Mouse (Mus musculus): ENCODE data around the gene Gm9958. TPM values are rescaled to one million over a fixed set of nuclear protein-coding genes. Genes with fewer than 3 reads are reported as not detected.

Gene Gm9958
- total RNA-seq (2022): under 1 TPM; 0.19 to 0.46 (median 0.31) TPM

GRCm38 (mm10) chr5:90367067-90367303, at the start of gene Gm9958:
Gm9958 (plus strand) TSS chr5:90367204.
- no peak for DNase-seq (ENCODE audit: low spot score in 2 of 2)

- no peak for DNase-seq (ENCODE audit: low spot score in 2 of 2)
Observed at GRCm38 (mm10) chr5:90331071-90331470, 35.9 kb upstream of the Gm9958 start.

GRCm38 (mm10) chr5:90332478-90332877, 34.5 kb upstream of the Gm9958 start:
- DNase-seq (ENCODE audit: low spot score in 2 of 2): no peak

- no peak for DNase-seq (ENCODE audit: low spot score in 2 of 2)
Observed at GRCm38 (mm10) chr5:90338177-90339091, 28.6 kb upstream of the Gm9958 start.

- peak; percentile 63 to 66 for DNase-seq (ENCODE audit: low spot score in 2 of 2)
Observed at GRCm38 (mm10) chr5:90339129-90339952, 27.7 kb upstream of the Gm9958 start.

- no peak for DNase-seq (ENCODE audit: low spot score in 2 of 2)
Observed at GRCm38 (mm10) chr5:90339953-90340343, 27.1 kb upstream of the Gm9958 start.

- DNase-seq (ENCODE audit: low spot score in 2 of 2): no peak
Observed at GRCm38 (mm10) chr5:90340847-90341246, 26.2 kb upstream of the Gm9958 start.

- no peak for DNase-seq (ENCODE audit: low spot score in 2 of 2)
Observed at GRCm38 (mm10) chr5:90346877-90347276, 20.1 kb upstream of the Gm9958 start.

GRCm38 (mm10) chr5:90353552-90354317, 13.3 kb upstream of the Gm9958 start:
- DNase-seq (ENCODE audit: low spot score in 2 of 2): no peak

- DNase-seq (ENCODE audit: low spot score in 2 of 2): no peak
Observed at GRCm38 (mm10) chr5:90355824-90356223, 11.2 kb upstream of the Gm9958 start.

GRCm38 (mm10) chr5:90364526-90364925, 2.5 kb upstream of the Gm9958 start:
- peak; percentile 44 to 63 for DNase-seq (ENCODE audit: low spot score in 2 of 2)

- peak; percentile 10 to 17 for DNase-seq (ENCODE audit: low spot score in 2 of 2)
Observed at GRCm38 (mm10) chr5:90365141-90365951, 1.7 kb upstream of the Gm9958 start.

GRCm38 (mm10) chr5:90366121-90367066, 610 bp upstream of the Gm9958 start, which contains the start of gene Ankrd17:
Ankrd17 (minus strand) TSS chr5:90366577.
- DNase-seq (ENCODE audit: low spot score in 2 of 2): peak; percentile 72 to 80

GRCm38 (mm10) chr5:90370401-90370800, 3.4 kb downstream of the Gm9958 start:
- DNase-seq (ENCODE audit: low spot score in 2 of 2): no peak

GRCm38 (mm10) chr5:90373708-90374107, 6.7 kb downstream of the Gm9958 start:
- no peak for DNase-seq (ENCODE audit: low spot score in 2 of 2)

- DNase-seq (ENCODE audit: low spot score in 2 of 2): no peak
Observed at GRCm38 (mm10) chr5:90381458-90381857, 14.5 kb downstream of the Gm9958 start.

- no peak for DNase-seq (ENCODE audit: low spot score in 2 of 2)
Observed at GRCm38 (mm10) chr5:90383080-90383479, 16.1 kb downstream of the Gm9958 start.

GRCm38 (mm10) chr5:90393764-90394163, 26.8 kb downstream of the Gm9958 start:
- no peak for DNase-seq (ENCODE audit: low spot score in 2 of 2)

GRCm38 (mm10) chr5:90394322-90394721, 27.3 kb downstream of the Gm9958 start:
- DNase-seq (ENCODE audit: low spot score in 2 of 2): no peak

- no peak for DNase-seq (ENCODE audit: low spot score in 2 of 2)
Observed at GRCm38 (mm10) chr5:90396817-90397216, 29.8 kb downstream of the Gm9958 start.

Measured in gastrocnemius, adult 8-10 months (tissue).